In the genomic region with DNA sequence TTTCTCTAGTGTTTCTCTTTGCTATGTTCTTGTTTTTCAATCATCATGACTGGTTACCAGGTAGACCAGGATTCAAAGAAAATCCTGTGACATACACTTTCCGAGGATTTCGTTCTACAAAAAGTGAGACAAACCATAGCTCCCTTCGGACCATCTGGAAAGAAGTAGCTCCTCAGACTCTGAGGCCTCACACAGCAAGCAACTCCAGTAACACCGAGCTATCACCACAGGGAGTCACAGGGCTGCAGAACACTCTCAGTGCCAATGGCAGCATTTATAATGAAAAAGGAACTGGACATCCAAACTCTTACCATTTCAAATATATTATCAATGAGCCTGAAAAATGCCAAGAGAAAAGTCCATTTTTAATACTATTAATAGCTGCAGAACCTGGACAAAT, we compare ENCODE assay signal across 21 mouse cellular contexts. TPM values are rescaled to one million over a fixed set of nuclear protein-coding genes. Genes with fewer than 3 reads are reported as not detected.
A peak's percentile ranks its signal among the peaks of the same experiment; 100 is the strongest.
DNase-seq lines count a peak whose midpoint lies in the region; TF ChIP-seq lines count a peak whose summit lies in the region.
"Had no signal": no experiment of that assay in that cellular context is flagged by ENCODE, and none has a peak within 500 bp of the region (broad histone marks: within the 10 kb centered on the region; RNA-seq: fewer than 3 reads in every experiment).

No protein-coding gene starts in this region.

- no peak for TF ChIP-seq CTCF in gastrocnemius, adult 2 months (IDR thresholded peaks at IDR 0.05)

- peak overlapping the region; percentile 46; the same call in 1 of the 2 replicates for H3K27ac ChIP-seq in gastrocnemius, adult 2 months
- H3K27ac ChIP-seq in brown adipose tissue, adult 24 weeks (replicated peaks; ENCODE audit: low read depth, low read length), result peak overlapping the region; percentile 51
- H3K27ac ChIP-seq: embryonic facial prominence, embryonic 15.5 days; limb, embryonic 12.5 days; liver, embryonic 12.5 days had no signal

- peak overlapping the region; percentile 5; the same call in 1 of the 2 replicates for H3K4me3 ChIP-seq in gastrocnemius, adult 2 months
- no peak overlapping the region for H3K4me3 ChIP-seq in brown adipose tissue, adult 24 weeks (ENCODE audit: insufficient read depth, low read depth, low read length)
- H3K4me3 ChIP-seq: embryonic facial prominence, embryonic 15.5 days; limb, embryonic 12.5 days; liver, embryonic 12.5 days had no signal

- intact Hi-C loops in gastrocnemius, adult 2 months (cut with DNase I), result loop anchor here (10.0 kb wide), 2 partner anchors 121 to 341 kb away; no protein-coding TSS in a partner anchor
- intact Hi-C loops in gastrocnemius, postnatal 36 days (cut with DNase I), result loop anchor here (10.0 kb wide), 1 partner anchor 341 kb away; no protein-coding TSS in a partner anchor
- intact Hi-C loops in left cerebral cortex, postnatal 4 days (cut with DNase I), result no loop called here
- intact Hi-C loops in left cerebral cortex, postnatal 14 days (cut with DNase I), result no loop called here

- DNase-seq in cerebellum, adult 9-11 months, result peak; percentile 7
- no peak for DNase-seq in cerebellum, postnatal 4 days (ENCODE audit: low spot score in 2 of 2)
- no peak for DNase-seq in gastrocnemius, adult 2 months
- DNase-seq in gastrocnemius, postnatal 36 days, result no peak
- peak; percentile 35 for DNase-seq in left cerebral cortex, postnatal 4 days
- DNase-seq in left cerebral cortex, postnatal 14 days (ENCODE audit: low spot score in 2 of 2), result no peak
- no peak for DNase-seq in lung, postnatal 10 days
- DNase-seq: adrenal gland, adult 8-10 months; cerebellum, adult 11 months; gastrocnemius, postnatal 25 days; kidney, adult 11 months; layer of hippocampus, postnatal 36 days; lung, adult 2 months; lung, postnatal 4 days; thymus, postnatal 14 days had no signal

- peaks cover 2% of the 10 kb centered on the region; the same call in 1 of the 2 replicates for H3K4me1 ChIP-seq in brown adipose tissue, adult 24 weeks (ENCODE audit: control insufficient read depth, insufficient read depth, insufficient read length, low read length)
- H3K4me1 ChIP-seq: embryonic facial prominence, embryonic 15.5 days; liver, embryonic 12.5 days had no signal

RNA-seq across cellular contexts. Expression of a gene that starts 5.8 kb away (rescaled TPM):
- under 1 TPM; 0.31 to 0.98 TPM for total RNA-seq in gastrocnemius, adult 2 months (2021)
- total RNA-seq in gastrocnemius, postnatal 36 days (2021), result 1 to 10 TPM in 1 of 2 experiments, under 1 TPM in 1; 0.71 to 1.0 TPM
- 10 to 100 TPM; 22.1 to 22.5 TPM for total RNA-seq in left cerebral cortex, postnatal 4 days (2021)
- 10 to 100 TPM; 18.1 to 26.1 TPM for total RNA-seq in left cerebral cortex, postnatal 14 days (2021)
- polyA plus RNA-seq in brown adipose tissue, adult 24 weeks (2012; ENCODE audit: insufficient read depth, insufficient read length, missing spikeins), result 7.6 and 18.1 TPM in 2 replicates
- polyA plus RNA-seq: Patski; testis, adult 2 months had no signal

RNA-seq across cellular contexts. Expression of a gene that starts 56.5 kb away (rescaled TPM):
- 10 to 100 TPM; 48.8 to 52.7 TPM for total RNA-seq in gastrocnemius, adult 2 months (2021)
- total RNA-seq in gastrocnemius, postnatal 36 days (2021), result 10 to 100 TPM; 35.9 to 44.6 TPM
- 10 to 100 TPM; 50.4 to 58.1 TPM for total RNA-seq in left cerebral cortex, postnatal 4 days (2021)
- 10 to 100 TPM; 52.6 to 53.1 TPM for total RNA-seq in left cerebral cortex, postnatal 14 days (2021)
- polyA plus RNA-seq in brown adipose tissue, adult 24 weeks (2012; ENCODE audit: insufficient read depth, insufficient read length, missing spikeins), result 26.7 and 27.2 TPM in 2 replicates

Comparison
In these comparisons a context has a peak if more than half of its experiments do, and no peak if none do; other contexts are left out.
1. DNase-seq: peak in cerebellum, adult 9-11 months (single experiment) and left cerebral cortex, postnatal 4 days (single experiment); none in cerebellum, postnatal 4 days (0 of 2), gastrocnemius, adult 2 months (single experiment), gastrocnemius, postnatal 36 days (0 of 2), left cerebral cortex, postnatal 14 days (0 of 2) and lung, postnatal 10 days (single experiment).
2. RNA of a gene that starts 5.8 kb away (total RNA-seq): 18.1 to 26.1 TPM in left cerebral cortex, postnatal 14 days and 22.1 to 22.5 TPM in left cerebral cortex, postnatal 4 days; 0.71 to 1.0 TPM in gastrocnemius, postnatal 36 days and 0.31 to 0.98 TPM in gastrocnemius, adult 2 months; every median in the first group is over 4 times any median in the second.
3. intact Hi-C loops: an anchor here in gastrocnemius, adult 2 months (10.0 kb wide) and gastrocnemius, postnatal 36 days (10.0 kb wide); none called in left cerebral cortex, postnatal 4 days and left cerebral cortex, postnatal 14 days.